Mouse (Mus musculus) embryonic stem cell, embryonic (primary cell): ENCODE results near the gene Lzts2.

ENCODE experiments used
- CTCF ChIA-PET, 4 experiments: fragments of 300-600 bp in 2 of 4; fragments of 350-600 bp in 2 of 4; sonication (Branson Sonifier 250); formaldehyde crosslinking; loops; one replicate each; lab custom pipeline; 2022; ENCODE audit warnings: inconsistent platforms in 2 of 4; lab: Charles Lee
- POLR2A ChIA-PET, 4 experiments: fragments of 300-600 bp in 2 of 4; fragments of 350-600 bp in 2 of 4; sonication (Branson Sonifier 250); formaldehyde crosslinking; loops; one replicate each; lab custom pipeline; 2022; ENCODE audit warnings: antibody characterized with exemption in 4 of 4, inconsistent platforms in 1 of 4; lab: Charles Lee

Lzts2 gene

GRCm38 (mm10) chr19:44989567-44990495 is 24.4 kb upstream of the Lzts2 start:
- ChIA-PET CTCF (interaction anchor here in 3 of 4 experiments (0.6 to 4.7 kb wide), 12 partner anchors 9 to 1255 kb away, joined by 3 to 28 read pairs (median 4); partner anchors contain the start of gene Mrpl43 (in 1 of the 3)), POLR2A (interaction anchor here in 3 of 4 experiments (0.6 to 6.4 kb wide), 12 partner anchors 12 to 505 kb away, joined by 3 to 29 read pairs (median 4); partner anchors contain the start of genes Mrpl43 (in 2 of the 3), Twnk (in 2 of the 3) and Slf2 (in 1 of the 3))

GRCm38 (mm10) chr19:44991031-44991430 is 23.2 kb upstream of the Lzts2 start:
- CTCF ChIA-PET = interaction anchor here in 2 of 4 experiments (1.0 to 4.7 kb wide), 4 partner anchors 21 to 84 kb away, joined by 3 to 28 read pairs (median 6); partner anchors contain the start of gene Kazald1 (in 1 of the 2)
- POLR2A ChIA-PET = interaction anchor here (0.5 to 6.5 kb wide), 13 partner anchors 8 to 329 kb away, joined by 3 to 63 read pairs (median 4); partner anchors contain the start of genes Twnk (in 3 of the 4), Mrpl43 (in 2 of the 4) and Lzts2 (in 1 of the 4)

GRCm38 (mm10) chr19:44992246-44992645 is 22.0 kb upstream of the Lzts2 start:
- ChIA-PET CTCF (interaction anchor here in 3 of 4 experiments (0.5 to 4.7 kb wide), 8 partner anchors 11 to 106 kb away, joined by 3 to 28 read pairs (median 4); partner anchors contain the start of gene Kazald1 (in 1 of the 3)), POLR2A (interaction anchor here in 3 of 4 experiments (0.6 to 6.5 kb wide), 12 partner anchors 9 to 61 kb away, joined by 3 to 63 read pairs (median 5); partner anchors contain the start of genes Twnk (in 3 of the 3), Mrpl43 (in 2 of the 3) and Lzts2 (in 1 of the 3))

GRCm38 (mm10) chr19:44992712-44993111 is 21.5 kb upstream of the Lzts2 start:
- ChIA-PET CTCF (interaction anchor here in 3 of 4 experiments (0.6 to 4.7 kb wide), 4 partner anchors 11 to 64 kb away, joined by 3 to 28 read pairs (median 6); no protein-coding TSS in a partner anchor), POLR2A (interaction anchor here in 2 of 4 experiments (0.8 to 6.5 kb wide), 10 partner anchors 9 to 61 kb away, joined by 3 to 63 read pairs (median 6); partner anchors contain the start of genes Twnk (in 2 of the 2) and Mrpl43 (in 1 of the 2))

GRCm38 (mm10) chr19:44997786-44998185 is 16.4 kb upstream of the Lzts2 start:
- ChIA-PET CTCF (interaction anchor here in 3 of 4 experiments (0.6 to 1.4 kb wide), 4 partner anchors 34 to 62 kb away, joined by 3 to 5 read pairs (median 4); no protein-coding TSS in a partner anchor), POLR2A (interaction anchor here in 2 of 4 experiments (1.2 to 1.6 kb wide), 4 partner anchors 9 to 67 kb away, joined by 3 to 4 read pairs (median 3); partner anchors contain the start of genes Mrpl43 (in 1 of the 2) and Slf2 (in 1 of the 2))

GRCm38 (mm10) chr19:44999647-45000046 is 14.6 kb upstream of the Lzts2 start:
- POLR2A ChIA-PET = interaction anchor here in 1 of 4 experiments (0.9 to 8.6 kb wide), 3 partner anchors 13 to 69 kb away, joined by 3 to 141 read pairs (median 4); partner anchors contain the start of genes Lzts2 and Slf2
- CTCF ChIA-PET = interaction anchor here in 2 of 4 experiments (0.6 to 2.8 kb wide), 3 partner anchors 31 to 279 kb away, joined by 4 to 14 read pairs (median 7); no protein-coding TSS in a partner anchor

- POLR2A ChIA-PET = interaction anchor here (0.5 to 8.6 kb wide), 7 partner anchors 13 to 1044 kb away, joined by 3 to 141 read pairs (median 9); partner anchors contain the start of gene Lzts2 (in 2 of the 4)
- CTCF ChIA-PET = interaction anchor here in 3 of 4 experiments (0.5 to 3.3 kb wide), 5 partner anchors 13 to 1508 kb away, joined by 3 to 18 read pairs (median 5); partner anchors contain the start of gene Sema4g (in 1 of the 3)
Observed at GRCm38 (mm10) chr19:45002301-45002700, 11.9 kb upstream of the Lzts2 start.

- CTCF ChIA-PET = interaction anchor here in 3 of 4 experiments (0.6 to 16.7 kb wide), 8 partner anchors 8 to 1169 kb away, joined by 3 to 523 read pairs (median 4); no protein-coding TSS in a partner anchor
- POLR2A ChIA-PET = interaction anchor here in 3 of 4 experiments (0.6 to 8.6 kb wide), 11 partner anchors 10 to 715 kb away, joined by 3 to 141 read pairs (median 3); partner anchors contain the start of gene Lzts2 (in 2 of the 3)
Observed at GRCm38 (mm10) chr19:45003740-45004516, 10.3 kb upstream of the Lzts2 start.

GRCm38 (mm10) chr19:45005444-45005843 is 8.8 kb upstream of the Lzts2 start, which contains the start of gene Twnk:
Gene Twnk (plus strand): TSS chr19:45005663.
- CTCF ChIA-PET = interaction anchor here (0.7 to 16.7 kb wide), 15 partner anchors 10 to 443 kb away, joined by 3 to 523 read pairs (median 6); partner anchors contain the start of genes Hif1an (in 1 of the 4), Kazald1 (in 1 of the 4), Lzts2 (in 1 of the 4) and Sema4g (in 1 of the 4)
- POLR2A ChIA-PET = interaction anchor here (0.5 to 8.6 kb wide), 54 partner anchors 8 to 1522 kb away, joined by 3 to 141 read pairs (median 4); partner anchors contain the start of genes Lzts2 (in 4 of the 4), Kazald1 (in 3 of the 4), Pdzd7 (in 2 of the 4) and Sema4g (in 2 of the 4)

GRCm38 (mm10) chr19:45005957-45006712 is 8.1 kb upstream of the Lzts2 start, which contains the start of gene Mrpl43:
Gene Mrpl43 (minus strand): TSS chr19:45006442.
- ChIA-PET POLR2A (interaction anchor here (0.5 to 8.6 kb wide), 59 partner anchors 8 to 539 kb away, joined by 3 to 141 read pairs (median 4); partner anchors contain the start of genes Lzts2 (in 4 of the 4), Kazald1 (in 3 of the 4), Pdzd7 (in 2 of the 4) and Sema4g (in 2 of the 4)), CTCF (interaction anchor here (0.6 to 16.7 kb wide), 16 partner anchors 9 to 443 kb away, joined by 3 to 523 read pairs (median 6); partner anchors contain the start of genes Sema4g (in 2 of the 4), Hif1an (in 1 of the 4), Kazald1 (in 1 of the 4) and Lzts2 (in 1 of the 4))

GRCm38 (mm10) chr19:45007021-45007420 is 7.2 kb upstream of the Lzts2 start:
- CTCF ChIA-PET = interaction anchor here in 3 of 4 experiments (1.2 to 16.7 kb wide), 7 partner anchors 10 to 40 kb away, joined by 3 to 523 read pairs (median 10); partner anchors contain the start of genes Sema4g (in 1 of the 3) and Sfxn3 (in 1 of the 3)
- POLR2A ChIA-PET = interaction anchor here in 3 of 4 experiments (0.7 to 8.6 kb wide), 31 partner anchors 9 to 163 kb away, joined by 3 to 141 read pairs (median 4); partner anchors contain the start of genes Lzts2 (in 2 of the 3), Pdzd7 (in 2 of the 3), Sema4g (in 2 of the 3) and Sfxn3 (in 2 of the 3)

GRCm38 (mm10) chr19:45007425-45008191 is 6.6 kb upstream of the Lzts2 start:
- ChIA-PET POLR2A (interaction anchor here in 3 of 4 experiments (0.5 to 8.6 kb wide), 22 partner anchors 8 to 555 kb away, joined by 3 to 141 read pairs (median 5); partner anchors contain the start of genes Lzts2 (in 2 of the 3), Pdzd7 (in 2 of the 3), Sfxn3 (in 2 of the 3) and Slf2 (in 2 of the 3)), CTCF (interaction anchor here (0.6 to 16.7 kb wide), 8 partner anchors 9 to 560 kb away, joined by 3 to 523 read pairs (median 4); partner anchors contain the start of gene Sfxn3 (in 1 of the 4))

GRCm38 (mm10) chr19:45010646-45011045 is 3.6 kb upstream of the Lzts2 start:
- CTCF ChIA-PET = interaction anchor here (0.5 to 16.7 kb wide), 5 partner anchors 15 to 20 kb away, joined by 4 to 523 read pairs (median 7); no protein-coding TSS in a partner anchor
- POLR2A ChIA-PET = interaction anchor here in 1 of 4 experiments (1.4 to 9.7 kb wide), 2 partner anchors 17 to 64 kb away, joined by 8 to 152 read pairs; partner anchors contain the start of gene Kazald1
